9 mouse cellular contexts compared by ENCODE assay signal in the genomic region with DNA sequence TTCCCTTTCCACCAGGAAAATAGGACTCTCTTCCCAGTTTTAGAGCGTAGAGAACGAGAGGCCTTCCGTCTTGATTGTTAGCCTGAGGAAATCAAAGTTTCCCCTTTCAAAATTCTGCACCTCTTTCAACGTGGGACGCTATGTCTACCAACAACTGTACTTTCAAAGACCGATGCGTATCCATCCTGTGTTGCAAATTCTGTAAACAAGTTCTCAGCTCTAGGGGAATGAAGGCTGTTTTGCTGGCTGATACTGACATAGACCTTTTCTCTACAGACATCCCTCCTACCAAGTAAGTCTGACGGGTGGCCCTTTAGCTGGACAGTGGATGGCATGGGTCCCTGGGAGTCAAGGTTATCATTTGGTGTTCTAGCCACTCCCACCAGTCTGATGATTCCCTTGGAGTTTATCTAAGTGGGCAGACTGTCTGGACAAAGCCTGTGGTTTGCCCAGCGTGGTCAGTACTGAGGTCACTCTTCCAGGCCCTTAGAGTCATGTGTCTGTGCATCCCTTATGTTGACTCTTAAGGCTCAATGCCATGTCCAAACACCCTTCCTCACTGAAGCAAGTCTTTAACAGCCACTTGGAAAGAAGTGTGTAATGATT. TPM values are rescaled to one million over a fixed set of nuclear protein-coding genes. Genes with fewer than 3 reads are reported as not detected.
A peak's percentile ranks its signal among the peaks of the same experiment; 100 is the strongest.
DNase-seq lines count a peak whose midpoint lies in the region; ATAC-seq and TF ChIP-seq lines count a peak whose summit lies in the region.
"Had no signal": no experiment of that assay in that cellular context is flagged by ENCODE, and none has a peak within 500 bp of the region (broad histone marks: within the 10 kb centered on the region; RNA-seq: fewer than 3 reads in every experiment).

No protein-coding gene starts in this region.

- H3K27ac ChIP-seq in cerebellum, adult 2 months (ENCODE audit: insufficient read depth, low read length) = no peak overlapping the region
- H3K27ac ChIP-seq in embryonic fibroblast, embryonic 13.5 days (ENCODE audit: insufficient read depth, low read length) = peak overlapping the region; percentile 47
- peak overlapping the region; percentile 92 for H3K27ac ChIP-seq in limb, embryonic 15.5 days

- peak overlapping the region; percentile 71 for H3K4me3 ChIP-seq in cerebellum, adult 2 months (replicated peaks; ENCODE audit: insufficient read depth, low read depth, low read length)
- H3K4me3 ChIP-seq in embryonic fibroblast, embryonic 13.5 days (ENCODE audit: insufficient read depth, low read length) = peak overlapping the region; percentile 95
- H3K4me3 ChIP-seq in limb, embryonic 15.5 days = peak overlapping the region; percentile 87

- no peaks in the 10 kb centered on the region for H3K27me3 ChIP-seq in cerebellum, adult 2 months (ENCODE audit: control insufficient read depth, insufficient read depth, low read length)
- H3K27me3 ChIP-seq in limb, embryonic 15.5 days = no peaks in the 10 kb centered on the region
- H3K27me3 ChIP-seq: Patski had no signal

- no peaks in the 10 kb centered on the region; the same call in 1 of the 2 replicates for H3K4me1 ChIP-seq in cerebellum, adult 2 months (ENCODE audit: control insufficient read depth, insufficient read depth, low read length)
- H3K4me1 ChIP-seq in embryonic fibroblast, embryonic 13.5 days (ENCODE audit: control insufficient read depth, insufficient read depth, low read length) = peaks cover 4% of the 10 kb centered on the region; the same call in 1 of the 2 replicates
- peaks cover 26% of the 10 kb centered on the region for H3K4me1 ChIP-seq in limb, embryonic 15.5 days

- no peaks in the 10 kb centered on the region for H3K36me3 ChIP-seq in limb, embryonic 15.5 days

- no peak for DNase-seq in cerebellum, adult 2 months
- DNase-seq in cerebellum, postnatal 10 days = no peak
- DNase-seq in B cell, adult 2 months = peak; percentile 2 to 3
- DNase-seq in retina, postnatal 1 day = peak; percentile 16
- no peak for DNase-seq in frontal cortex, postnatal 14 days (ENCODE audit: low spot score in 2 of 2)
- DNase-seq in kidney, adult 9 months = no peak

- no peak for ATAC-seq in limb, embryonic 15.5 days (ENCODE audit: insufficient number of reproducible peaks, low FRiP score, low TSS enrichment, low read depth)
- ATAC-seq: Patski had no signal

- H3K4me2 ChIP-seq in limb, embryonic 15.5 days = peak overlapping the region; percentile 96

- TF ChIP-seq POLR2A in cerebellum, adult 2 months (IDR thresholded peaks at IDR 0.05; ENCODE audit: borderline replicate concordance, insufficient read depth, low read length) = no peak
- TF ChIP-seq POLR2A in embryonic fibroblast, embryonic 13.5 days (IDR thresholded peaks at IDR 0.05; ENCODE audit: low read depth, low read length) = no peak

- no peak for TF ChIP-seq CTCF in cerebellum, adult 2 months (IDR thresholded peaks at IDR 0.05; ENCODE audit: borderline replicate concordance, insufficient read depth, low read depth, low read length)
- no peak for TF ChIP-seq CTCF in embryonic fibroblast, embryonic 13.5 days (IDR thresholded peaks at IDR 0.05; ENCODE audit: borderline replicate concordance, insufficient read depth, low read length)

- H3K9me3 ChIP-seq in limb, embryonic 15.5 days = no peaks in the 10 kb centered on the region

- peak overlapping the region; percentile 41 for H3K9ac ChIP-seq in limb, embryonic 15.5 days

- 5% methylated on average over 9 of the region's 9 CpGs for WGBS in cerebellum, adult 2 months
- WGBS in limb, embryonic 15.5 days = 2% methylated on average over 9 of the region's 9 CpGs

RNA-seq across cellular contexts. Expression of gene Fam72a, which starts 1.0 kb away (rescaled TPM):
- 1.9 TPM in 2 replicates for polyA plus RNA-seq in cerebellum, adult 2 months (2012; rRNA removed)
- polyA plus RNA-seq in embryonic fibroblast, embryonic 13.5 days (2011; ENCODE audit: insufficient read length, low read depth, missing spikeins) = 1.8 and 2.3 TPM in 2 replicates
- polyA plus RNA-seq in limb, embryonic 15.5 days (2015; fragmentation: Nextera tagmentation; extraction: Ambion mirVana) = 2.4 TPM in 2 replicates

RNA-seq across cellular contexts. Expression of gene Srgap2, which starts 1.5 kb away (rescaled TPM):
- polyA plus RNA-seq in cerebellum, adult 2 months (2012; rRNA removed) = 83.1 and 94.6 TPM in 2 replicates
- 52.8 and 66.6 TPM in 2 replicates for polyA plus RNA-seq in embryonic fibroblast, embryonic 13.5 days (2011; ENCODE audit: insufficient read length, low read depth, missing spikeins)
- polyA plus RNA-seq in limb, embryonic 15.5 days (2015; fragmentation: Nextera tagmentation; extraction: Ambion mirVana) = 17.0 and 18.6 TPM in 2 replicates

Comparison
In these comparisons a context has a peak if more than half of its experiments do, and no peak if none do; other contexts are left out.
1. DNase-seq: peak in B cell, adult 2 months (2 of 2) and retina, postnatal 1 day (single experiment); none in cerebellum, adult 2 months (0 of 2), cerebellum, postnatal 10 days (0 of 2), frontal cortex, postnatal 14 days (0 of 2) and kidney, adult 9 months (single experiment).
2. Peak in every context shown above with its lines, with median percentiles within 50 percentile points of each other: H3K4me3 ChIP-seq.